Mouse (Mus musculus) pancreas, adult 10 weeks (tissue): Measurements from ENCODE around the gene 4930596D02Rik. TPM values are rescaled to one million over a fixed set of nuclear protein-coding genes. Genes with fewer than 3 reads are reported as not detected.

Experiments used
- polyA plus RNA-seq: library from polyadenylated mRNA; stranded (reverse); fragments of 350-450 nt; fragmentation: Illumina TruSeq; extraction: RNeasy Lipid Tissue Mini Kit (QIAGEN cat#74804); gene quantifications from one replicate; pipeline ENCODE4 v1.2.3, GENCODE M21; 2015; ENCODE audit warnings: low read depth, low replicate concordance; ENCODE audit not compliant: insufficient read depth

The 4930596D02Rik gene
- polyA plus RNA-seq: not detected

DNA sequence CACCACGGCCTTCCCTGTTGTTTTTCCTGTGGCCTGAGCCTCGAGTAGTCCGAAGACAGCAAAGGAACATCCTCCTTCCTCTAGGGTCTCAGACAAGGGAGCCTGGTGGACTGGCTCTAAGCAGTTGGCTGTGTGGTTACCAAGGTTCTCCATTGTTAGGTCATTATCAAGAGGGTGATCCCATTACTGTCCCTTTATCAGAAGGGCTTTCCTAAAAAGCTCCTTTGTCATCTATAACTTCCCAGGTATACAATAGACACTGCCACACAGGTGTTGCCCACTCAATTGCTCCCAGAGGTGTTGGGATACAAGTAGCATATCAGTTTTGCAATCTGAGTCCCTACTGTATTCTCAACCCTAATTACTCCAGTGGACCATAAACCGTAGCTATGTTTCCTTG, at the start of gene 4930596D02Rik:
4930596D02Rik (minus strand) TSS at position 101 of the 400 bp plus-strand sequence.

